Mouse (Mus musculus): ENCODE results near the gene Nrbf2. TPM values are rescaled to one million over a fixed set of nuclear protein-coding genes. Genes with fewer than 3 reads are reported as not detected.

Nrbf2 gene
- 34.0 TPM for polyA plus RNA-seq (2014; fragmentation: Illumina TruSeq; extraction: RNeasy Lipid Tissue Mini Kit (QIAGEN cat#74804); ENCODE audit: low read depth, low replicate concordance)

GRCm38 (mm10) chr10:67285176-67285814, at the start of gene Nrbf2:
Gene Nrbf2 (minus strand): TSS chr10:67285305.

Other genes starting within 250 kb of the Nrbf2 start
- 102 TPM for gene Jmjd1c, start 189.2 kb downstream of the Nrbf2 start, polyA plus RNA-seq (2014; fragmentation: Illumina TruSeq; extraction: RNeasy Lipid Tissue Mini Kit (QIAGEN cat#74804); ENCODE audit: low read depth, low replicate concordance)
- 116 TPM for gene Reep3, start 188.4 kb downstream of the Nrbf2 start, polyA plus RNA-seq (2014; fragmentation: Illumina TruSeq; extraction: RNeasy Lipid Tissue Mini Kit (QIAGEN cat#74804); ENCODE audit: low read depth, low replicate concordance)

Data from sigmoid colon, adult 10 weeks (tissue).